Mouse (Mus musculus) right cerebral cortex, postnatal 4 days (tissue): Measurements from ENCODE around the gene B230104I21Rik.
A peak's percentile ranks its signal among the peaks of the same experiment; 100 is the strongest.

Experiments used
- DNase-seq: peaks from one replicate; pipeline ENCODE4 v3.0.0-alpha.2; 2022

B230104I21Rik gene

GRCm38 (mm10) chr4:154396652-154397301 is 60.9 kb downstream of the B230104I21Rik start:
- peak; percentile 46 for DNase-seq
